Mouse (Mus musculus): ENCODE measurements around the gene 3110040N11Rik. TPM values are rescaled to one million over a fixed set of nuclear protein-coding genes. Genes with fewer than 3 reads are reported as not detected.
A peak's percentile ranks its signal among the peaks of the same experiment; 100 is the strongest.
"Not testable (repeated sequence)": the region's sequence is repeated elsewhere in the genome, so short reads cannot be mapped to it uniquely, and the experiment has no call there.

Gene 3110040N11Rik
- total RNA-seq (2021) = 10 to 100 TPM; 28.3 to 29.4 TPM
- long read RNA-seq, partial matches to known transcripts = 2 of 12 reads
- long read RNA-seq, other reads (novel, unspliced or antisense) = 9 of 12 reads

DNA sequence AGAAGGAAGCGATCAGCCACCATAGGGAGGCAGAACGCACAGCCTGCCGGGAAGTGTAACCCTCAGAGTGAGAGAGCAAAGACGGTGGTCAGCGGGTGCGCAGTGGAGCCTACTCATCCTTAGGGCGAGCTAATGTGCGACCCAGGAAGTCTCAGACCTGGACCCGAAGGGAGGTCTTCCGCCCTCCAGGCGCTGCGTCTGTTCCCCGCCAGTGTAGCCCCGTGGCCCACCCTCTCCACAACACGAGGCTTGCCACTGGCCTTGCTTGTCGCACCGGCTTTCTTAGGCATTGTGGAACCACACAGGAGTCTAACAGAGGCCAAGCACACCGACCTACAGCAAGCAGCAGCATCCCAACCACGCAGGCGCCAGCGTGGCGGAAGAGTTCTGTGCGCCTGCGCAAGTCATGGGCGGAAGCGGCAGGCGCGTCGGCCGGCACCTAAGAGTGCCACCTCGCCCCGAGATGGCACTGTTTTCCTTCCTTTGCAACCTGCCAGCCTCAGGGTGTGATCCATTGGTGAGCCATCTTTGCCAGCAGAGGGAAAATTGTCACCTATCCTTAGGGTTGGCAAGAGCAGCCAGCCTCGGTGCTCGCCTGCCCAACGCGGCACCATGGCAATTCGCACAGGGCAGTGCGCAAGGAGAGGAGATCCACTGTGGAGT lies at the start of gene 3110040N11Rik:
Gene 3110040N11Rik, minus strand, starts transcription at position 384 of the 663 bp plus-strand sequence.
- DNase-seq (ENCODE audit: low spot score in 2 of 2) = peak; percentile 74 to 89

DNA sequence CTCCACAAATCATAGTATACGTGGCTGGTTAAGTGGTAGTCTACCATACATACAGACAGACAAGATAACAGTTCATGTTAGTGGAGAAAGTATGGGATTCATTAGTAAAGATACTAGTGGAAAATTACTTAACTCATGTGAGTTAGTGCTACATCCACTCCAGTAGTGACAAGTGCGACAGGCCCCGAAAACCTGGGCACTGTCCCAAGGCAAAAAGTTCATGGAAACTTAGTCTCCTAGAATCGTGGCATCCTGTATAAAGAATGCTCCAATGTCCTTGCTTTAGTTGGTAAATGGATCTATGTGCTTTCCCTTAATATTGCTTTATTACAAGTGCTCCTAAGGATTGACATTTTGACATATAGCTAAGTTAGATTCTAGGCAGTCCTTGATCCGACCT lies 48.5 kb upstream of the 3110040N11Rik start:
- DNase-seq (ENCODE audit: low spot score in 2 of 2) = not testable (repeated sequence)

DNA sequence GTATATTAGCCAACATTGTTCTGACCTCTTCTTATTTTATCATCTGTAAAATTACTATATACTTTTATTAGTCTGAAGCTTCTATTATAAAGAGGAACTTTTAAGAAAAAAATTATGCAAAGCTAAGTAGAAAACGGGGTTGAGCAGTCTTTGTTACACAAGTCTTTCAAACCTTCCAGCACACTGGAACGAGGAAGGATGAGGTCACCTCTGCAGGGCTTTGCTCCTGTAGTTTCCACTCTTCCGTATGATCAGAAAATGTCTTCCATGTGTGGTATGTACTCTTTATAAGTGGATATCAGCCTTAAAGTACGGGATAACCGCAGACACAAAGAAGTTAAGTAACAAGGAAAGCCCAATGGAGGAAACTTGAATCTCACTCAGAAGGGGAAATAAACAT lies 46.2 kb upstream of the 3110040N11Rik start:
- no peak for DNase-seq (ENCODE audit: low spot score in 2 of 2)

DNA sequence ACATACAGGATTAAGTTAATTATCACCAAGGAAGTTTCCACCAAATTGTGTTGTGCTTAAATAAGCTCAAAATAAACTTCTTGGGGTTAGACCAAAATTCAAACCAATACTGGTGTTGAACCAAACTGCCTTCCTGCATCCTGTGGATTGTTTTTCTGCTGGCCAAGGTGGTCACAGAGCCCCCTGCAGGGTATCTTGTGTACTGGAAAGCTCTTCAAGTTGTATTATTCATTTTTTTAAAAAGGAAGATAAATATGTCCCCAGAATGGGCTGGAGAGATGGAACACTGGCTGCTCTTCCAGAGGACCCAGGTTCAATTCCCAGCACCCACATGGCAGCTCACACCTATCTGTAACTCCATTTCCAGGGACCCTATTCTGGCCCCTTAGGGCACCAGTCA lies 45.6 kb upstream of the 3110040N11Rik start:
- no peak for DNase-seq (ENCODE audit: low spot score in 2 of 2)

DNA sequence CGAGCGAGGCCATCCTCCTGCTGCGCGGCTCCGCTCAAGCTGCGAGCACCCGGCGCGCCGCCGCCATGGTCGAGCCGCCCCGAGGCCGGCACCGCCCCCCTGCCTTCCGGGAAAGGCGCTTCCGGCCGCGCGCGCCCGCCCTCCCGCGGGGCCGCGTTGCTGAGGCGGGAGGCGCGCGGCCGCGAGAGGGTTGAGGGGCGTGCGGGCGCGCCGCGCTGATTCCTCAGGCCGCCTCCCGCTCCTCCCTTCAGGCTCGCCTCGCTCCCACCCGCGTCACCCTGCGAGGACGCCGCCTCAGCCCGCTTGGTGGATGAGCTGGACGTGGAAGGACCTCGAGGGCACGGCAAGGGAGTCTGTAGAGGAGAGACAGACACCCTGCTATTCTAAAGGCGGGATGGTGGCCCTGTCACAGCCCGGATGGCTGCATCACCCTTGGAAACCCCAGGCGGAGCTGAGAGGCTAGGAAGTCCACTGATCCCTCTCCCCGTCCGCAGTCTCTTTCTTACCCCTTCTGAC lies 40.2 kb upstream of the 3110040N11Rik start, which contains the start of gene Btbd1:
Gene Btbd1, minus strand, starts transcription at position 53 of the 516 bp plus-strand sequence.
- DNase-seq (ENCODE audit: low spot score in 2 of 2) = peak; percentile 78 to 86

DNA sequence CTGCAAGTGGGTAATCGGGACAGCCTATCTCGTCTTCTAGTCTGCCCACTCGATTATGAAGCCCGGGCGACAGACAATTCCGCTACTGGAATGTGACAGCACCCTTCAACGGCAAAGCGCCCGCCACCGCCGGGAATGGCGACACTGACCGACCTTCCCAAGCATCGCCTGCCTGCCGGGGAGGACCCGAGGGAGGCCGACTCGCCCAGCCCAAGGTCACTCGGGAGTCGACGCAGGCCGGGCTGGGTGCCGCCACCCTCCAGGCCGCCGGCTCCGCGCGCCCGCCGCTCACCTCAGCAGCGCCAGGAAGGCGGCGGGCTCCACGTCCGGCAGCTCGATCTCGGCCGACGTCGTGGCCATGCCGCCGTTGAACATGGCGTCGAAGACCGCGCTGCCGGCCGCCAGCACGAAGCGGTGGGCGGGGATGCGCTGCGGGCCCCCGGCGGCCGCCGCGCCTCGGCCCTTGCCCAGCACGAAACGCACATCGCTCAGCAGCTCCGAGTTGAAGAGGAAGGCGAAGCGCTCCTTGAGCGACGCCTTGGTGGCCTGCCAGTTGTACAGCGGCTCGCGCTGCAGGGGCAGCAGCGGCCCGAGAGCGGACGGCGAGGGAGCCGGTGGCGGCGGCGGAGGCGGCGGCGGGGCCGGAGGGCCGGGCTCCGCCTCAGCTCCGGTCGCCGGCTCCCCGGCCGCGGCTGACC lies 39.6 kb upstream of the 3110040N11Rik start:
- peak in 1 of 2 experiments; percentile 34 for DNase-seq (ENCODE audit: low spot score in 2 of 2)

DNA sequence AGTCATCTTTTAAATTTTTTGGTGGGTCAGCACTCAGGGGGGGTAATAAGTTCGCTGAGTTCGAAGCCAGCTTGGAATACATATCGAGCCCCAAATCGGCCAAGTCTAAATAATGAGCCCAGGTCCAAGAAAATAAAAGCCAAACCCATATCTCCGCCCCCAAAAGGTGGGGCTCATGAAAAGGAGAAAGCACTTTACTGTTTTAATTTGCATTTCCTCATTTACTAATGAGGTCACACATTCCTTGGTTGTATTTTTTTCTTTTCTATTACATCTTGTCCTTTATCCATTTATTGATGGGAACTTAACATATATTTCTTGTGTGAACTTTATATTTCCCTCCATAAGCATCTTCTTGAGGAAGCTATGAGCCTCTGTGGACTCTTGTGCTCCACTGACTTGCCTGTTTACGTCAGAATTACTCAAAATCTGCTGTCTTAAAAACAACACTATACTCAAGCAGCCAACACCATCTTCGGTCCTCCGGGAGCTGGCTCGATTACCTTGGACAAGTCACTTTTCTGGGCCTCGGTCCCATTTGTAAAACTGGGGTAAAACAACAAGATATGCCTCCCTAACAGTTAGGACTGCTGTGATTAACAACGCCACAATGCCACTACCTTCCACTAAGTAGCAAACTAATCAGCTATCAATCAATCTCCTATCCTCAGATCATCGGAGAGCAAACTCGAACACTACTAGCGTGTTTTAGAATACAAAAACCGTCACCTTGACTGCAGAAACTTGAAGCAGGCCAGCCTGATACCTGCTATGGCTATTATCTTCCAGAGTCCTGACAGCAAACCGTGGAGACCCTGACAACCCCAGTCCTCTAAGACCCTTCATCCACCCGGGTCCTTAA lies 38.8 kb upstream of the 3110040N11Rik start:
- DNase-seq (ENCODE audit: low spot score in 2 of 2) = peak; percentile 8 to 38

DNA sequence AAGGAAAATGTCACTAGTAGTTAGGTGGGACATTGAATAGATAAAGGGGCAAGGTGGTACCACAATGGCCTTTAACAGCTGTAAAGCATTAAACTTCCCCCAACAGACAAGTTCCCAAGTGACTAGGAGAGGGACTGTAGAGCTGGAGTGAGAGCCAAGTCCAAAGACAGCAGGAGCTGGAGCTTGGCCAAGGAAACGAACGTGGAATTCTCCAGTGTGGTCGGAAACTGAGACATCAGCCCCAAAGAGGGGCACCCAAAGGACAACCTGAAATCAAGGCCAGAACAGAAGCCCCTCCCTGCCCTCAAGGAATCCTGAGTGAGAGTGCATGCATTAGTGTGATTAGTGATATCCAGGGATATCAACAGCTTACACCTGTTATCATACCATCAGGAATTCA lies 36.1 kb upstream of the 3110040N11Rik start:
- no peak for DNase-seq (ENCODE audit: low spot score in 2 of 2)

DNA sequence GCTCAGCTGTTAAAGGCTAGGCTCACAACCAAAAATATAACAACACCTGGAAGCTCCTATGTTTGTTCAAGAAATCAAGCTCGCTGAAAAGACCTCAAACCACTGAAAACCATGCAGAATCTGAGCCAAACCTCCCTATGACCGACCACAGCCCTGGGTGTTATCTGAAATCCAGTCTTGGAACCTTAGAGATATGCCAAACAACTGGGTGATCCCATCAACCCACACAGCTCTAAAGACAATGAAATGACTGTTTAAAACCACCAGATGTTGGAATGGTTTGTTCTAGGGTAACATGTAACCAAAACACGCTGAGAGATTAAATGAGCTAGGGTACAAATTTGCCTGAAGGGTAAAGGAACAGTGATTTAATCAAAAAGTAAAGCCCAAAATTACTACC lies 35.6 kb upstream of the 3110040N11Rik start:
- no peak for DNase-seq (ENCODE audit: low spot score in 2 of 2)

DNA sequence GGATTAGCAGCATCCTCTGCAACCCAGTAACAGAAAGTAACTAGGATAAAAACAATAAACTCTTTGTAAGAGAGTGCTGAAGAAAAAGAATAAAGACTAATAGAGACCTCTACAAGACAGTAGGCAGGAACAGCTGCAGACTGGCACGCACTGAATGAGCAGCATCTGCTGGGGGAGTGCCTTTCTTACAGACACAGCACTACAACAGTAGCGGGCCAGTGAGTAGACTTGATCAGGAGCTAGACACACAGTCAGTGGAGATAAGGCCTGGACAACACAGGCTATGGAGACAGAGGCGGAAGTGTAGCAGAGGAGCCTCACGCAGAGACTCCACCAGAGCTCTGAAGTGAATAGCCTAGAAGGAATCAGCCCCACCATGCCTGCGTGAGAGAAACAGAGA lies 16.8 kb upstream of the 3110040N11Rik start:
- no peak for DNase-seq (ENCODE audit: low spot score in 2 of 2)

DNA sequence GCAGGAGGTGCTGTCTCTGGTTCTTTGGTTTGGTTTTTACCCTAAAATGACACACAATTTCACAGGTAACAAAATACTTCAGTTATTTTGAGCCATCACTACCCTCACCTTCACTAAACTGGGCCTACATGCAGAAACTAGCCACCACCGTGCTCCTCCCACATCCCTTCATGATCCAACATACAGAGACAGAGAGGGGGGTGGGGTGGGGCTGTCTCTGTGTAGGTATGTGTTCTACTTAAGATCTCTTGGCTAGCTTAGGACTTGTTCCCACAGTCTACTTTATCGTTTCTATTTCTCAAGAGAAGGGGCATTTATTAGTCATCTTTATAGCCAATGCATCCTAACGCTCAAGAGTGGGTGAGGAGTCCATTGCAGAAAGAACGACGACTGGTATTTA lies 742 bp downstream of the 3110040N11Rik start:
- DNase-seq (ENCODE audit: low spot score in 2 of 2) = peak in 1 of 2 experiments; percentile 37

DNA sequence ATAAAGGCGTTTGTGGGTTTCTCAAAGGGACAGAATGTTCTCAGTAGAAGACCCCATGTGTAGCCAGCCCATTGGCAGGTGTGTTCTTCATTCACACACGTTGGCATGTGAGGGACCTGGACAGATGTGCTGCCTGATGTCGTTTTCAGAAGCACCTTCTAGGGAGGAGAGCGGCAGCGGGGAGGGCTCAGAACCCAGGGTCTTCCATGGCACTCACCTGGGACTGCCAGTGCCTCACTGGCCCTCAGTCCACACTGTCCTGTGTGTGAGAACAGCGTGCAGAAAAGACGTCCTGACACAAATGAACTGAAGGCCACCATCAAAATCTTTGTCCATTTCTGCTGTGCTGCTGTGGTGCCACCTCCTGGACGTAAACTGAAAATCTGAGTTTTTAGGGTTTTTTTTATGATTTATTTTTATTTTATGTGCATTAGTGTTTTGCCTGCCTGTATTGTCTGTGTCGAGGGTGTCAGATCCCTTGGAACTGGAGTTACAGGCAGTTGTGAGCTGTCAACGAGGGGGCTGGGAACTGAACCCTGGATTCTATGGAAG lies 11.5 kb downstream of the 3110040N11Rik start:
- DNase-seq (ENCODE audit: low spot score in 2 of 2) = peak in 1 of 2 experiments; percentile 48

DNA sequence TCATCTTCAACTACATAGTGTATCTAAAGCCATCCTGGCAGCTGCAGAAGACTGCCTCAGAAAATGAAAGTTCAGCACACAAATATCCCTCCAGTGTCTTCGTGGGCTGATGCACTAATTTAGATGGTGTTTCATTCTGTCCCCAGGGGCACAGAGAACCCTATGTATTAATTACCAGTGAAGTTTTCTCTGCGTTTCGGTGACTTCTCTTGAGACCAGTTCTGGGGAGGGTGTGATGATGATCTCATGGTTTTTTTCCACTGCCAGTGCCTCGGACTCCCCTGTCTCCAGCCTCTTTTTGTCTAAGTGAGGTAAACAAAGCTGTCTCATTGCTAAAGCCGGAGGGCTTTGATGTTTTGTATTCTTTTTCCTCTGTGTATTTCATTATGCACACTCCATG lies 14.0 kb downstream of the 3110040N11Rik start:
- DNase-seq (ENCODE audit: low spot score in 2 of 2) = no peak

DNA sequence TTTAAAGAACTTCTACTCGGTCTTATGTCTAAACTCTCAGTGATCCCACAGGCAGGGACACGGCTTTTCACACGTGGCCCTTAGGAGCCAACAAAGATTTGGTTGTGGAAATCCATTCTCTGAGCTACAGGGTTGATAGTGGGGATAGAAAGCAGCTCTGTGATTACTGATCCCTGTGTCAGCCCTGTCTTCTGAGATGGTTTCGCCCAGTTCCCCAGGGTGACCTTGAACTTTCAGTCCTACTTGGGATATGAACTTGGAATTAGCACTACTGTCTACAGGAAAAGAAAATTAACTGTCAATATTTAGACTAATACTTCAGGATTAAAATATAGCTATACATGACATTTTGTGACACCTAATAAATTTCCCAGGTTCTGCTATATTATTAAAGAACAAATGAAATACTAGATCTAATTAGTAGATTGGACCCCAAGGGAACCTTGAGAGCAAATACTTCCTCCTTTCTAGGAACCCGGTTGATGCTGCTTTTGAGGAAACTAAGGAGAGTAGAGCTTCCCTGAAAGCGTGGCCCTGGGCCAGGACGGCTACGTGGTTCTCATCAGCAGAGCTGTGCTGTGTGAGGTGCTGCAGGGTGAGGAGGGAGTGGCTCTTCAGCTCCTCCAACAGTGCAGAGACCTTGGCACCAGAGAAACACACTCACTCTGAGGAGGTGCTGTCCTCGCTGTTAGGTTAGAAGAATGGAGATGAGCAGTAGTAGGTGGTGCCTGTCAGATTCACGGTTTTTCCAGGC lies 16.3 kb downstream of the 3110040N11Rik start:
- no peak for DNase-seq (ENCODE audit: low spot score in 2 of 2)

DNA sequence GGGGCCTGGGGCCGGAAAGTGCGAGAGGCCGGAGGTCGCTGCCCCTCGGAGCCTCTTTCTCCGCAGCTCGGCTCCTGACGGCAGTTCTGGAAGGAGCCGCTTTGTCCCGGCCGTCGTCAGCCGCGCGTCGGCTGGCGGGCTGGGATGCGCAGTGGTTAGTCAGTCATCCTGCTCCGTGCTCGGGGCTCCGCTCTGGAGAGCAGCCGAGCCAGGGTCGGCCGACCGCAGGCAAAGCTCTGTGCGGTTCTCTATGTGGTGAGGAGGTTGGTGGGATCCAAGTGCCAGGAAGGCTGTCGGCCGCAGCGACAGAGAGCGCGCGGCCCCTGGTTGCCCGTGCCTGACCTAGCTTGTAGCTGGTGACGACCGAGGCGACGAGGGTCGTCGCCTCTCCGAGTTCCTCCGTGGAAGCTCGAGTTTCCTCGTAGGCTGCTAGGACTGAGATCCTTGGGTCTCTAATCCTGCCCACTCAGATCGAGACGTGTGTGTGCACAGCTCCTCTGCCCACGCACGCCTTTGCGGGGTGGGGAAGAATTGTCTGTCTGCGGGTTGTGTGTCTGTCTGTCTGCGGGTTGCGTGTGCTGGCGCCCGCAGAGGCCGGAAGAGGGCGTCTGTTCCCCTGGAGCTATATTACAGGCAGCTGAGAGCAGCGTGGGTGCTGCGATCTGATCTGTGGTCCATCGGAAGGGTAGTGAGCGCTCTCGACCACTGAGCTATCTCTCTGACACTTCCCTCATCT lies 26.0 kb downstream of the 3110040N11Rik start:
- DNase-seq (ENCODE audit: low spot score in 2 of 2) = peak in 1 of 2 experiments; percentile 50

DNA sequence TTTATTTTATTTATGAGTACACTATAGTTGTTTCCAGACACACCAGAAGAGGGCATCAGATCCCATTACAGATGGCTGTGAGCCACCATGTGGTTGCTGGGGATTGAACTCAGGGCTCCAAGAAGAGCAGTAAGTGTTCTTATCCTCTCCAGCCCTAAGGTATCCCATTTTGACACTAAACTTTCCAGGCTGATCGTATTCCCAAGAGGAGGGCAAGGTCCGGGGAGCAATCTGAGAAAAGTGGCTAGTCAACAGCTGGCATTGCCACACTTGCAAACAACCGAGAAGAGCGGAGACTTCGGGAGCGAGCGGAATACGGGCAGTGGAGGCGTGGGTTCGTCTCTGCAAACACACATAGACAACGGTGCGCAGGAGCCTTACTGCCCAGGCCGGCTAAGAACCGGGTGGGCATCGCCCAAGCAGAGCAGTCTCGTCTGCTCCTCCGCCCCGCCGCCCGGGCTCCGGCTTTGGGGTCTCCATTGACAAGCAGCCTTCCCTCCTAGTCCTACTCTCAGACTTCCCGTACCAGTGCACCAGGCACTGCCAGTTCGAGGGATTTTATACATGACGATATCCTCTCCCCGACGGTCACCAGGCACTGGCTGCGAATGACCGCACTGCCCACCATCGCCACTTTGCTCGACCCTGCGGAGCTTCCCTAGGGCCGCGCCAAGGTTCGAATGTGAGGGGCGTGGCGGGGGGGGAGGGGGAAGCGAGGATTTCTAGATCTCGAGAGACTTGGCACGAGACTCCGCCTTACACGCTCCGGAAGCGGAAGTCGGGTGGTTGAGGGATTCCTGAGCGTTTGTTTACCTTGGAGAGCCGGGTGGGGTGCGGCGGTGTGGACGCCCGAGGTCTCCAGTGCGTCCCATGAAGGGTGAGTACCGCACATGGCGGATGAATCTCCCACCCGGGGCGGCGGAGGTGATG lies 26.8 kb downstream of the 3110040N11Rik start, which contains the start of gene Ramac:
Gene Ramac, plus strand, starts transcription at position 746 of the 930 bp plus-strand sequence.
- DNase-seq (ENCODE audit: low spot score in 2 of 2) = peak; percentile 70 to 92

DNA sequence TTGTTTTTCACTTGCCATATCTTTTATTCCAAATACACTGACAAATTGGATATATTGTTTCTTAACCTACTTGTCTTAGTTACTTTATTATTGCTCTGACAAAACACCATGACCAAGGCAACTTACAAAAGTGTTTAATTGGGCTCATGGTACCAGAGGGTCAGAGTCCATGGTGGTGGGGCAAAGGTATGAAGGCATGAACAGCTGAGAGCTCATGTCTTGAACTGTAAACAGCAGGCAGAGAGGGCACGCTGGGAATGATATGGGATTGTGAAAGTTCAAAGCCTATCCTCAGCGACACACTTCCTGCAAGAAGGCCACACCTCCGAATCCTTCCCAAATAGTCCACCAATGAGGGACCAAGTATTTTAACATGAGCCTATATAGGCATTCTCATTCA lies 41.3 kb downstream of the 3110040N11Rik start:
- DNase-seq (ENCODE audit: low spot score in 2 of 2) = no peak

DNA sequence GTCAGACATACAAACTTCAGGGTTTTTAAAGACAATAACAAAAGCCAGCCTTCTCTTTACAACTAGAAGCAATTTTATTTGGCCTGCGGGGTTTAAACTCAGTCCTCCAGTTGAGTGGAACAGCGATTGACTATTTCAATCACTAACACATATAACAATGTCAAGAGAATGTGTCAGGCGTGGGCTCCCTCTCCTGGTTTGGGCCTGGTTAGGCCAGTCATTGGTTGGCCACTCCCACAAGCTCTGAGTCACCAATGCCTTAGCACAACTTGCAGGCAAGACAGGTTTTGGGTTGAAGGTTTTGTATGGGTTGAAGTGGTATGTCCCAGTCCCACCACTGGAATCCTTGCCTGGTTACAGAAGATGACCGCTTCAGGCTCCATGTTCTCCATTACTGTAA lies 45.1 kb downstream of the 3110040N11Rik start:
- no peak for DNase-seq (ENCODE audit: low spot score in 2 of 2)
